Mouse (Mus musculus): ENCODE measurements at regions not wholly inside any gene's neighbourhood (a gene's known extent, or its start where the extent isn't known, plus 50 kb on each side); places are given as distances from the start of the nearest gene placed in this dataset.
A peak's percentile ranks its signal among the peaks of the same experiment; 100 is the strongest.

DNA sequence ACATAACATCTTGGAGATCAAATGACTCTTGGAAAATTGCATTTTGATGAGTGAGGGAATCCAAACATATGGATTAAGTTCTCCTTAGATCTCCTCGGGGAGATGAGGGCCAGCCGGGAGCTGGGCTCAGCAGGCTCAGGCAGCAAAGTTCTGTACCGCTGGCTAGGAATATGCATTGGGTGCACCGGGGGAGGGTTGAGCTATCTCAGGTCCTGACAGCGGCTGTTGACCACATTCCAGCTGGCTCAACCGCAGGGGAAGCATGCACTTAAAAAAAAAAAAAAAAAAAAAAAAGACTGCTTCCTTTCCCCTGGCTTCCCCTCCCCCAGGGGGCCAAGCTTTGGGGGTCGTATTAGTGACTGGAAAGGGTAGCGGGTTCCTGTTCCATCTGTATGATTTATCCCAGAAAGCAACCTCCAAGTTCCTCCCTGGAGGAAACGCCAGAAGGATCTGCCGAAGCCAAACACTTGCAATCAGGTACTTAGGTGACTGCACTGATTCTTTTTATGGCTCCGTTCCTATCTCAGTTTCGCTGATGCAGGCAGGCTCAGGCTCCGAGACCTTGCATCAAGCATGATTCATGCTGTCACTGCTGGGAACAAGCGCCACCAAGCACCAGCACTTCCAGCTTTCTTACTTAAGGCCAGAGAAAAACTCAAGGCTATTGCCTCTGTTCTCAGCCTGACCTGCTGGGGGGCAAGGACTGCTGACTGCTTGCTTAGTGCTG, 187.7 kb downstream of the Shq1 start:
- Histone ChIP-seq H3K4me1 (ENCODE audit: control insufficient read depth, insufficient read depth, low read length) (peaks cover 29% of the 10 kb centered on the region), H3K4me3 (ENCODE audit: low read depth, low read length) (peak overlapping the region; percentile 15; the same call in 1 of the 2 replicates), H3K27ac (ENCODE audit: low read depth, low read length) (no peak overlapping the region), H3K36me3 (ENCODE audit: control insufficient read depth, insufficient read depth, low read length) (no peaks in the 10 kb centered on the region), H3K27me3 (ENCODE audit: control insufficient read depth, insufficient read depth, low read length) (no peaks in the 10 kb centered on the region), H3K9me3 (replicated peaks; ENCODE audit: control insufficient read depth, low read length) (peaks cover 4% of the 10 kb centered on the region), H3K4me2 (peak overlapping the region; percentile 57), H3K9ac (ENCODE audit: low read depth, low read length) (no peak overlapping the region)
- ATAC-seq (replicated peaks; ENCODE audit: insufficient number of reproducible peaks, low FRiP score, low TSS enrichment): no peak
- 2% methylated on average over 14 of the region's 14 CpGs for WGBS (ENCODE audit: insufficient replicate concordance)

DNA sequence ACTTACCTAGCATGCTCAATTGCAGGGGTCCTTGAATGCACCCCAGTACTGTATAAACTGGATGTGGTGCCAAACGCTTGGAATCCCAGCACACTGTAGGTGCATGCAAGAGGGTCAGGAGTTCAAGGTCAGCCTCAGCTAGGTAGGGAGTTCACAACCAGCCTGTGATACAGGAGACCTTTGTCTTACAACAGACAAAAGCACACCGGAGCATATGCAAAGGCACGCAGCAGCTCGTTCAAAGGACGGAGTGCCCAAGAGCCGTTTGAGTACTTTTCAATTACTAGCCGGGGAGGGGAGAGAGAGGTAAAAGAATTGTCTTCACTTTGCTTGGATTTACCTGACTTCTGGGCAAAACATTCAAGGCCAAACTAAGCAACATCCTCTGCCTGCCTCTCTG, 188.4 kb downstream of the Shq1 start:
- Histone ChIP-seq H3K36me3 (ENCODE audit: control insufficient read depth, insufficient read depth, low read length) (no peaks in the 10 kb centered on the region), H3K4me3 (ENCODE audit: low read depth, low read length) (no peak overlapping the region), H3K9ac (ENCODE audit: low read depth, low read length) (no peak overlapping the region), H3K9me3 (replicated peaks; ENCODE audit: control insufficient read depth, low read length) (peaks cover 4% of the 10 kb centered on the region), H3K27ac (ENCODE audit: low read depth, low read length) (no peak overlapping the region), H3K27me3 (ENCODE audit: control insufficient read depth, insufficient read depth, low read length) (no peaks in the 10 kb centered on the region), H3K4me2 (peak overlapping the region; percentile 57), H3K4me1 (ENCODE audit: control insufficient read depth, insufficient read depth, low read length) (peaks cover 29% of the 10 kb centered on the region)
- ATAC-seq (replicated peaks; ENCODE audit: insufficient number of reproducible peaks, low FRiP score, low TSS enrichment): no peak
- 40% methylated on average over 7 of the region's 7 CpGs for WGBS (ENCODE audit: insufficient replicate concordance)

GRCm38 (mm10) chr6:100480525-100480924, 190.4 kb downstream of the Shq1 start:
- no peak overlapping the region for H3K4me3 ChIP-seq (ENCODE audit: low read depth, low read length)
- H3K4me1 ChIP-seq (ENCODE audit: control insufficient read depth, insufficient read depth, low read length): peaks cover 31% of the 10 kb centered on the region
- no peaks in the 10 kb centered on the region for H3K36me3 ChIP-seq (ENCODE audit: control insufficient read depth, insufficient read depth, low read length)
- ATAC-seq (replicated peaks; ENCODE audit: insufficient number of reproducible peaks, low FRiP score, low TSS enrichment): no peak
- H3K9ac ChIP-seq (ENCODE audit: low read depth, low read length): no peak overlapping the region
- H3K27ac ChIP-seq (ENCODE audit: low read depth, low read length): no peak overlapping the region
- no peak overlapping the region for H3K4me2 ChIP-seq
- peaks cover 4% of the 10 kb centered on the region for H3K9me3 ChIP-seq (replicated peaks; ENCODE audit: control insufficient read depth, low read length)
- H3K27me3 ChIP-seq (ENCODE audit: control insufficient read depth, insufficient read depth, low read length): no peaks in the 10 kb centered on the region
- 73% methylated on average over 3 of the region's 3 CpGs for WGBS (ENCODE audit: insufficient replicate concordance)

DNA sequence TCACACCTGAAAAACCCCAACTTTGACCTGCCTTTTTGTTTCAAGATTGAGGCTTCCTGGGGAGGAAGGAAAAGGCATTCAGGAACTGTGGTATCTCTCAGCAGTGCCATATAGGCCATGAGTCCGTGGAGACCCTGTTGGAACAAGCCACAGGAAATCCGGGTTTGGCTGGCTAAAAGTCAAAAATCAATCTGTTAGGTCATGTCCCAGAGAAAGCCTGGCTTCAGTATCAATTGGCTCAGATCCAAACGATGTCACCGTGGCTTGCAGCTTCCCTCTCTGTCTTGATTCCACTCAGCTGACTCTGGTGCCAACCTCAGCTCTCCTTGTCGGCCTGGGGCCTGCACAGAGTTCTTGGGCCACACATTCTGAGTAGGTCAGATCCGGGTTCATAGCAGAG, 191.1 kb downstream of the Shq1 start:
- H3K27ac ChIP-seq (ENCODE audit: low read depth, low read length): no peak overlapping the region
- H3K36me3 ChIP-seq (ENCODE audit: control insufficient read depth, insufficient read depth, low read length): no peaks in the 10 kb centered on the region
- H3K9ac ChIP-seq (ENCODE audit: low read depth, low read length): no peak overlapping the region
- no peak overlapping the region for H3K4me2 ChIP-seq
- no peaks in the 10 kb centered on the region; the same call in 1 of the 2 replicates for H3K9me3 ChIP-seq (replicated peaks; ENCODE audit: control insufficient read depth, low read length)
- peaks cover 31% of the 10 kb centered on the region for H3K4me1 ChIP-seq (ENCODE audit: control insufficient read depth, insufficient read depth, low read length)
- H3K4me3 ChIP-seq (ENCODE audit: low read depth, low read length): no peak overlapping the region
- 0 out of 2 replicates have a peak, but pooled peaks have one; percentile 24 for ATAC-seq (replicated peaks; ENCODE audit: insufficient number of reproducible peaks, low FRiP score, low TSS enrichment)
- 33% methylated on average over 6 of the region's 6 CpGs for WGBS (ENCODE audit: insufficient replicate concordance)
- no peaks in the 10 kb centered on the region for H3K27me3 ChIP-seq (ENCODE audit: control insufficient read depth, insufficient read depth, low read length)

- Histone ChIP-seq H3K27ac (ENCODE audit: low read depth, low read length) (no peak overlapping the region), H3K9ac (ENCODE audit: low read depth, low read length) (no peak overlapping the region), H3K27me3 (ENCODE audit: control insufficient read depth, insufficient read depth, low read length) (no peaks in the 10 kb centered on the region), H3K4me1 (ENCODE audit: control insufficient read depth, insufficient read depth, low read length) (peaks cover 31% of the 10 kb centered on the region), H3K9me3 (replicated peaks; ENCODE audit: control insufficient read depth, low read length) (no peaks in the 10 kb centered on the region), H3K4me2 (no peak overlapping the region), H3K4me3 (ENCODE audit: low read depth, low read length) (no peak overlapping the region), H3K36me3 (ENCODE audit: control insufficient read depth, insufficient read depth, low read length) (no peaks in the 10 kb centered on the region)
- no peak for ATAC-seq (replicated peaks; ENCODE audit: insufficient number of reproducible peaks, low FRiP score, low TSS enrichment)
- WGBS (ENCODE audit: insufficient replicate concordance): 71% methylated on average over 4 of the region's 4 CpGs
Measured at GRCm38 (mm10) chr6:100479455-100479854, 191.5 kb downstream of the Shq1 start.

- Histone ChIP-seq H3K4me3 (ENCODE audit: low read depth, low read length) (no peak overlapping the region), H3K9ac (ENCODE audit: low read depth, low read length) (no peak overlapping the region), H3K4me2 (no peak overlapping the region), H3K4me1 (ENCODE audit: control insufficient read depth, insufficient read depth, low read length) (peaks cover 13% of the 10 kb centered on the region), H3K27me3 (ENCODE audit: control insufficient read depth, insufficient read depth, low read length) (no peaks in the 10 kb centered on the region), H3K9me3 (replicated peaks; ENCODE audit: control insufficient read depth, low read length) (peaks cover 5% of the 10 kb centered on the region), H3K27ac (ENCODE audit: low read depth, low read length) (no peak overlapping the region), H3K36me3 (ENCODE audit: control insufficient read depth, insufficient read depth, low read length) (no peaks in the 10 kb centered on the region)
- no peak; the same call in 1 of the 2 replicates for ATAC-seq (replicated peaks; ENCODE audit: insufficient number of reproducible peaks, low FRiP score, low TSS enrichment)
- WGBS (ENCODE audit: insufficient replicate concordance): 79% methylated on average over 6 of the region's 6 CpGs
Measured at GRCm38 (mm10) chr6:100476550-100477366, 189.5 kb upstream of the Rybp start.

DNA sequence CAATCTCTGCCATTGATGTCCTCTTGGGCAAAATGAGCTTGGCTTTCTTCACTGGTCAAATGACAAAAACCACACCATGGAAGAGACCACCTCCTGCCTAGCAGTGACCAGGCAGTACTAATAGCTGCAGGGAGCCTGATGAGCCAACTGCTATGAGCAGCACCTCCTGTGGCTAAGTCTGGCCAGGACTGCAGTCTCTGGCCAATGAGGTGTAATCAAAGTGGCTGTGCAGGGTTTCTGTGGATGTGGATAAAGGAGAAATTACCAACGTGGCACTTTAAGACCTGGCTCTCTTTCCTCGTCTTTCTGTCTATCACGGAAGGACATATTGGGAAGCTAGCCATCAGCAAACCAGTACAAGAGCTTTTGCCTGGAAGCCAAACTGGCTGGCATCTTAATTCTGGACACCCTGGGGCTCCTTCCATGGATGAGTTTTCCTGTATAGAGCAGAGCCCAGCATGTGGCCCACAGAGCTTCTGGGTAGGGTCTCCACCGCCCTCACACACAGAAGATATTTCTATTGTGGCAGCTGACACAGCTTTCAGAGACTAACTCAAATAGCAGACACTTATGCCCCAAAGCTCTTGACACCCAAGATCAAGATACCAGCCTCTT, 188.2 kb upstream of the Rybp start:
- Histone ChIP-seq H3K36me3 (ENCODE audit: control insufficient read depth, insufficient read depth, low read length) (no peaks in the 10 kb centered on the region), H3K27me3 (ENCODE audit: control insufficient read depth, insufficient read depth, low read length) (no peaks in the 10 kb centered on the region), H3K9me3 (replicated peaks; ENCODE audit: control insufficient read depth, low read length) (peaks cover 7% of the 10 kb centered on the region), H3K9ac (ENCODE audit: low read depth, low read length) (no peak overlapping the region), H3K4me1 (ENCODE audit: control insufficient read depth, insufficient read depth, low read length) (peaks cover 7% of the 10 kb centered on the region; the same call in 1 of the 2 replicates), H3K4me2 (no peak overlapping the region), H3K4me3 (ENCODE audit: low read depth, low read length) (no peak overlapping the region), H3K27ac (ENCODE audit: low read depth, low read length) (no peak overlapping the region)
- no peak for ATAC-seq (replicated peaks; ENCODE audit: insufficient number of reproducible peaks, low FRiP score, low TSS enrichment)
- WGBS (ENCODE audit: insufficient replicate concordance): 72% methylated on average over 4 of the region's 4 CpGs

GRCm38 (mm10) chr6:100474326-100474725, 187.0 kb upstream of the Rybp start:
- H3K9me3 ChIP-seq (replicated peaks; ENCODE audit: control insufficient read depth, low read length): peaks cover 7% of the 10 kb centered on the region
- H3K36me3 ChIP-seq (ENCODE audit: control insufficient read depth, insufficient read depth, low read length): no peaks in the 10 kb centered on the region
- no peak overlapping the region for H3K4me2 ChIP-seq
- H3K27ac ChIP-seq (ENCODE audit: low read depth, low read length): no peak overlapping the region
- H3K27me3 ChIP-seq (ENCODE audit: control insufficient read depth, insufficient read depth, low read length): no peaks in the 10 kb centered on the region
- H3K4me3 ChIP-seq (ENCODE audit: low read depth, low read length): no peak overlapping the region
- 76% methylated on average over 9 of the region's 9 CpGs for WGBS (ENCODE audit: insufficient replicate concordance)
- peaks cover 2% of the 10 kb centered on the region; the same call in 1 of the 2 replicates for H3K4me1 ChIP-seq (ENCODE audit: control insufficient read depth, insufficient read depth, low read length)
- H3K9ac ChIP-seq (ENCODE audit: low read depth, low read length): no peak overlapping the region
- no peak for ATAC-seq (replicated peaks; ENCODE audit: insufficient number of reproducible peaks, low FRiP score, low TSS enrichment)
